Mouse (Mus musculus) macrophage (primary cell): ENCODE measurements around the gene Vstm5. TPM values are rescaled to one million over a fixed set of nuclear protein-coding genes. Genes with fewer than 3 reads are reported as not detected.
"Not testable (repeated sequence)": the region's sequence is repeated elsewhere in the genome, so short reads cannot be mapped to it uniquely, and the experiment has no call there.

Experiments used
- H3K27ac ChIP-seq: fragments of 350-480 bp; formaldehyde crosslinking; 2 replicates; pipeline ENCODE4 v1.9.0; 2021
- H3K36me3 ChIP-seq: fragments of 350-480 bp; formaldehyde crosslinking; 2 replicates; pipeline ENCODE4 v1.9.0; 2021; ENCODE audit errors: inconsistent target
- H3K4me3 ChIP-seq: fragments of 350-480 bp; formaldehyde crosslinking; 2 replicates; pipeline ENCODE4 v1.9.0; 2021; ENCODE audit errors: inconsistent target
- H3K79me2 ChIP-seq: fragments of 350-480 bp; formaldehyde crosslinking; 2 replicates; pipeline ENCODE4 v1.9.0; 2021; ENCODE audit errors: inconsistent target
- WGBS: methylation state at CpG from one replicate; pipeline ENCODE4 v1.1.7; 2026; ENCODE audit warnings: inconsistent platforms; ENCODE audit not compliant: missing documents; 5-methylcytosine and 5-hydroxymethylcytosine counted together
- polyA plus RNA-seq: library from polyadenylated mRNA; stranded (reverse); fragments of 250-400 nt; gene quantifications from 3 replicates; pipeline ENCODE4 v1.2.4, GENCODE M21; 2018; ENCODE audit warnings: inconsistent platforms
- total RNA-seq, 78 experiments: library from RNA; depleted of rRNA; stranded (reverse); fragments of 250-400 nt; gene quantifications; 1 replicate in 9 of 78; 2 replicates in 24 of 78; 3 replicates in 43 of 78; 4 replicates in 2 of 78; pipeline ENCODE4 v1.2.4; 2018; ENCODE audit warnings: inconsistent platforms in 56 of 78

Gene Vstm5
- not detected for total RNA-seq (2018; cell fraction: chromatin; rRNA removed)
- not detected for total RNA-seq (2018; cell fraction: cytosol; rRNA removed)
- total RNA-seq (2018; cell fraction: nucleus; rRNA removed), result not detected
- polyA plus RNA-seq, result not detected in 3 replicates

- 8% methylated on average over 35 of the region's 35 CpGs for WGBS
- H3K79me2 ChIP-seq, result no peaks in the 10 kb centered on the region
These were observed at the start of gene Vstm5 for GRCm38 (mm10) chr9:15239042-15239925. TSS of gene Vstm5 (plus strand) at chr9:15239045.

GRCm38 (mm10) chr9:15194806-15195205 is 44.0 kb upstream of the Vstm5 start:
- not testable (repeated sequence) for H3K79me2 ChIP-seq, H3K27ac ChIP-seq, H3K4me3 ChIP-seq, H3K36me3 ChIP-seq
- WGBS, result 88% methylated on average over 10 of the region's 10 CpGs

More at GRCm38 (mm10) chr9:15239042-15239925, at the start of gene Vstm5:
- H3K4me3 ChIP-seq, result no peak within 1 kb of the TSS
- no peak within 1 kb of the TSS for H3K27ac ChIP-seq
- no peaks in the 10 kb centered on the region for H3K36me3 ChIP-seq

- WGBS, result 86% methylated on average over 4 of the region's 4 CpGs
- H3K4me3 ChIP-seq, result no peak overlapping the region
- H3K27ac ChIP-seq, result no peak overlapping the region
- no peaks in the 10 kb centered on the region for H3K79me2 ChIP-seq
- H3K36me3 ChIP-seq, result no peaks in the 10 kb centered on the region
These were observed 32.2 kb upstream of the Vstm5 start for GRCm38 (mm10) chr9:15206631-15207030.

- 69% methylated on average over 2 of the region's 2 CpGs for WGBS
- Histone ChIP-seq H3K4me3 (no peak overlapping the region), H3K27ac (no peak overlapping the region), H3K79me2 (no peaks in the 10 kb centered on the region), H3K36me3 (no peaks in the 10 kb centered on the region)
These were observed 29.5 kb upstream of the Vstm5 start for GRCm38 (mm10) chr9:15209320-15209719.

GRCm38 (mm10) chr9:15211876-15212275 is 27.0 kb upstream of the Vstm5 start:
- 70% methylated on average over 3 of the region's 3 CpGs for WGBS
- H3K79me2 ChIP-seq, result no peaks in the 10 kb centered on the region
- no peak overlapping the region for H3K4me3 ChIP-seq
- H3K36me3 ChIP-seq, result no peaks in the 10 kb centered on the region
- H3K27ac ChIP-seq, result no peak overlapping the region

- H3K36me3 ChIP-seq, result no peaks in the 10 kb centered on the region
- no peak overlapping the region for H3K27ac ChIP-seq
- no peaks in the 10 kb centered on the region for H3K79me2 ChIP-seq
- WGBS, result 92% methylated on average over 1 of the region's 1 CpGs
- no peak overlapping the region for H3K4me3 ChIP-seq
These were observed 25.1 kb upstream of the Vstm5 start for GRCm38 (mm10) chr9:15213695-15214094.

- Histone ChIP-seq H3K36me3 (no peaks in the 10 kb centered on the region), H3K27ac (no peak overlapping the region), H3K4me3 (no peak overlapping the region), H3K79me2 (no peaks in the 10 kb centered on the region)
- 58% methylated on average over 2 of the region's 2 CpGs for WGBS
These were observed 13.9 kb upstream of the Vstm5 start for GRCm38 (mm10) chr9:15224912-15225311.

- Histone ChIP-seq H3K79me2 (no peaks in the 10 kb centered on the region), H3K4me3 (no peak overlapping the region), H3K36me3 (no peaks in the 10 kb centered on the region), H3K27ac (no peak overlapping the region)
- WGBS, result 100% methylated on average over 2 of the region's 3 CpGs
These were observed 6.4 kb upstream of the Vstm5 start for GRCm38 (mm10) chr9:15232445-15232844.

GRCm38 (mm10) chr9:15233604-15234003 is 5.2 kb upstream of the Vstm5 start:
- 86% methylated on average over 1 of the region's 1 CpGs for WGBS
- Histone ChIP-seq H3K4me3 (no peak overlapping the region), H3K79me2 (no peaks in the 10 kb centered on the region), H3K36me3 (no peaks in the 10 kb centered on the region), H3K27ac (no peak overlapping the region)

GRCm38 (mm10) chr9:15235986-15236385 is 2.9 kb upstream of the Vstm5 start:
- Histone ChIP-seq H3K27ac (no peak overlapping the region), H3K4me3 (no peak overlapping the region), H3K79me2 (no peaks in the 10 kb centered on the region), H3K36me3 (no peaks in the 10 kb centered on the region)
- WGBS, result 87% methylated on average over 3 of the region's 3 CpGs

GRCm38 (mm10) chr9:15237516-15238296 is 1.1 kb upstream of the Vstm5 start:
- Histone ChIP-seq H3K36me3 (no peaks in the 10 kb centered on the region), H3K4me3 (no peak overlapping the region), H3K27ac (no peak overlapping the region), H3K79me2 (no peaks in the 10 kb centered on the region)
- WGBS, result 65% methylated on average over 14 of the region's 14 CpGs

- H3K4me3 ChIP-seq, result no peak overlapping the region
- 77% methylated on average over 16 of the region's 16 CpGs for WGBS
- H3K36me3 ChIP-seq, result no peaks in the 10 kb centered on the region
- H3K79me2 ChIP-seq, result no peaks in the 10 kb centered on the region
- H3K27ac ChIP-seq, result no peak overlapping the region
These were observed 401 bp upstream of the Vstm5 start for GRCm38 (mm10) chr9:15238297-15238990.

GRCm38 (mm10) chr9:15240006-15240405 is 1.2 kb downstream of the Vstm5 start:
- Histone ChIP-seq H3K79me2 (no peaks in the 10 kb centered on the region), H3K27ac (no peak overlapping the region), H3K4me3 (no peak overlapping the region), H3K36me3 (no peaks in the 10 kb centered on the region)
- WGBS, result 99% methylated on average over 6 of the region's 6 CpGs

- H3K79me2 ChIP-seq, result no peaks in the 10 kb centered on the region
- H3K36me3 ChIP-seq, result no peaks in the 10 kb centered on the region
- no peak overlapping the region for H3K27ac ChIP-seq
- no peak overlapping the region for H3K4me3 ChIP-seq
- 34% methylated on average over 5 of the region's 6 CpGs for WGBS
These were observed 2.2 kb downstream of the Vstm5 start for GRCm38 (mm10) chr9:15240863-15241595.
